Mouse (Mus musculus): Measurements from ENCODE around the gene Usp31. TPM values are rescaled to one million over a fixed set of nuclear protein-coding genes. Genes with fewer than 3 reads are reported as not detected.

Usp31 gene
- polyA plus RNA-seq, 1 experiment from 2014 or later: 3.5 TPM

- ATAC-seq (ENCODE audit: insufficient number of reproducible peaks, insufficient read depth, low FRiP score, low read depth): no peak
- no peak overlapping the region for H3K4me3 ChIP-seq (ENCODE audit: low read depth, low read length)
- no peaks in the 10 kb centered on the region for H3K27me3 ChIP-seq (ENCODE audit: control insufficient read depth, insufficient read depth, low read length)
- H3K36me3 ChIP-seq (ENCODE audit: control insufficient read depth, insufficient read depth, low read length): no peaks in the 10 kb centered on the region
- no peaks in the 10 kb centered on the region for H3K9me3 ChIP-seq (ENCODE audit: control insufficient read depth, low read depth, low read length)
- WGBS: 93% methylated on average over 1 of the region's 1 CpGs
- H3K27ac ChIP-seq (ENCODE audit: low read length): no peak overlapping the region
- no peak overlapping the region for H3K9ac ChIP-seq (replicated peaks; ENCODE audit: low read depth, low read length)
- H3K4me1 ChIP-seq (ENCODE audit: control insufficient read depth, insufficient read depth, low read length): no peaks in the 10 kb centered on the region
- no peak overlapping the region for H3K4me2 ChIP-seq (replicated peaks; ENCODE audit: low read depth, low read length)
These were observed 112.4 kb downstream of the Usp31 start for GRCm38 (mm10) chr7:121594623-121595022.

Other genes starting within 250 kb of the Usp31 start
- 0.91 and 1.1 TPM in 2 replicates for gene Scnn1g, start 27.2 kb upstream of the Usp31 start, polyA plus RNA-seq (2014; fragmentation: Nextera tagmentation; extraction: Ambion mirVana)
- 0.42 and 0.51 TPM in 2 replicates for gene Scnn1b, start 157.8 kb upstream of the Usp31 start, polyA plus RNA-seq (2014; fragmentation: Nextera tagmentation; extraction: Ambion mirVana)